Mouse (Mus musculus): ENCODE measurements around the gene Qrsl1.

- peak; percentile 62 for TF ChIP-seq CTCF (IDR thresholded peaks at IDR 0.05; ENCODE audit: low read depth)
- TF ChIP-seq EP300 (IDR thresholded peaks at IDR 0.05; ENCODE audit: low read depth): no peak
Measured at GRCm38 (mm10) chr10:43870752-43871151, 30.8 kb downstream of the Qrsl1 start.
